Mouse (Mus musculus): ENCODE data around the gene Cutal. TPM values are rescaled to one million over a fixed set of nuclear protein-coding genes. Genes with fewer than 3 reads are reported as not detected.

Cutal gene
- polyA plus RNA-seq, 1 experiment from 2014 or later, result 3.4 TPM

- Histone ChIP-seq H3K9me3 (replicated peaks) (no peaks in the 10 kb centered on the region), H3K27ac (no peak overlapping the region), H3K4me2 (no peak overlapping the region), H3K4me3 (replicated peaks) (no peak overlapping the region), H3K9ac (no peak overlapping the region), H3K36me3 (no peaks in the 10 kb centered on the region), H3K27me3 (peaks cover 6% of the 10 kb centered on the region; the same call in 1 of the 2 replicates), H3K4me1 (replicated peaks) (no peaks in the 10 kb centered on the region)
- no peak for ATAC-seq (ENCODE audit: low read depth)
- DNase-seq, result no peak
- 11% methylated on average over 2 of the region's 2 CpGs for WGBS (ENCODE audit: insufficient replicate concordance)
Measured at GRCm38 (mm10) chr2:34922729-34923128, 48.5 kb downstream of the Cutal start.

GRCm38 (mm10) chr2:34927320-34927719 is 53.1 kb downstream of the Cutal start:
- Histone ChIP-seq H3K4me3 (replicated peaks) (no peak overlapping the region), H3K4me1 (replicated peaks) (no peaks in the 10 kb centered on the region), H3K27me3 (peaks cover 3% of the 10 kb centered on the region; the same call in 1 of the 2 replicates), H3K9ac (no peak overlapping the region), H3K27ac (no peak overlapping the region), H3K9me3 (replicated peaks) (no peaks in the 10 kb centered on the region), H3K4me2 (no peak overlapping the region), H3K36me3 (no peaks in the 10 kb centered on the region)
- 53% methylated on average over 5 of the region's 5 CpGs for WGBS (ENCODE audit: insufficient replicate concordance)
- DNase-seq (no peak), ATAC-seq (ENCODE audit: low read depth) (no peak)

- H3K4me3 ChIP-seq (replicated peaks), result no peak overlapping the region
- H3K36me3 ChIP-seq, result no peaks in the 10 kb centered on the region
- peaks cover 12% of the 10 kb centered on the region; the same call in 1 of the 2 replicates for H3K27me3 ChIP-seq
- no peaks in the 10 kb centered on the region; the same call in 1 of the 2 replicates for H3K4me1 ChIP-seq (replicated peaks)
- no peak overlapping the region for H3K9ac ChIP-seq
- no peak overlapping the region for H3K4me2 ChIP-seq
- no peaks in the 10 kb centered on the region for H3K9me3 ChIP-seq (replicated peaks)
- ATAC-seq (ENCODE audit: low read depth), result no peak
- DNase-seq, result no peak
- 27% methylated on average over 5 of the region's 5 CpGs for WGBS (ENCODE audit: insufficient replicate concordance)
- H3K27ac ChIP-seq, result no peak overlapping the region
Measured at GRCm38 (mm10) chr2:34937460-34937859, 63.3 kb downstream of the Cutal start.

GRCm38 (mm10) chr2:34938269-34939208 is 64.3 kb downstream of the Cutal start:
- Histone ChIP-seq H3K4me3 (replicated peaks) (no peak overlapping the region), H3K36me3 (no peaks in the 10 kb centered on the region), H3K27ac (no peak overlapping the region), H3K27me3 (peaks cover 12% of the 10 kb centered on the region; the same call in 1 of the 2 replicates), H3K9me3 (replicated peaks) (no peaks in the 10 kb centered on the region), H3K4me1 (replicated peaks) (no peaks in the 10 kb centered on the region; the same call in 1 of the 2 replicates), H3K4me2 (no peak overlapping the region), H3K9ac (no peak overlapping the region)
- DNase-seq, result no peak
- 23% methylated on average over 8 of the region's 8 CpGs for WGBS (ENCODE audit: insufficient replicate concordance)
- ATAC-seq (ENCODE audit: low read depth), result no peak

GRCm38 (mm10) chr2:34940246-34940645 is 66.0 kb downstream of the Cutal start:
- no peak overlapping the region for H3K9ac ChIP-seq
- H3K9me3 ChIP-seq (replicated peaks), result no peaks in the 10 kb centered on the region
- peaks cover 12% of the 10 kb centered on the region; the same call in 1 of the 2 replicates for H3K27me3 ChIP-seq
- ATAC-seq (ENCODE audit: low read depth) (no peak), DNase-seq (no peak)
- H3K36me3 ChIP-seq, result no peaks in the 10 kb centered on the region
- no peak overlapping the region for H3K4me3 ChIP-seq (replicated peaks)
- H3K27ac ChIP-seq, result no peak overlapping the region
- no peak overlapping the region for H3K4me2 ChIP-seq
- 60% methylated on average over 5 of the region's 5 CpGs for WGBS (ENCODE audit: insufficient replicate concordance)
- H3K4me1 ChIP-seq (replicated peaks), result peaks cover 7% of the 10 kb centered on the region; the same call in 1 of the 2 replicates

GRCm38 (mm10) chr2:34941061-34941675 is 67.0 kb downstream of the Cutal start:
- WGBS (ENCODE audit: insufficient replicate concordance), result 62% methylated on average over 11 of the region's 11 CpGs
- Histone ChIP-seq H3K4me3 (replicated peaks) (no peak overlapping the region), H3K27ac (no peak overlapping the region), H3K36me3 (no peaks in the 10 kb centered on the region), H3K4me2 (no peak overlapping the region), H3K9me3 (replicated peaks) (no peaks in the 10 kb centered on the region), H3K4me1 (replicated peaks) (peaks cover 7% of the 10 kb centered on the region; the same call in 1 of the 2 replicates), H3K9ac (no peak overlapping the region), H3K27me3 (peaks cover 12% of the 10 kb centered on the region; the same call in 1 of the 2 replicates)
- no peak for DNase-seq
- ATAC-seq (ENCODE audit: low read depth), result no peak

Other genes with a start within 250 kb of the Cutal start
- gene Gapvd1, start 119.2 kb upstream of the Cutal start, polyA plus RNA-seq (2015; fragmentation: Nextera tagmentation; extraction: Ambion mirVana), result 75.0 and 86.9 TPM in 2 replicates
- gene Hspa5, start 102.4 kb upstream of the Cutal start, polyA plus RNA-seq (2015; fragmentation: Nextera tagmentation; extraction: Ambion mirVana), result 533 and 680 TPM in 2 replicates
- gene Rabepk, start 74.5 kb upstream of the Cutal start, polyA plus RNA-seq (2015; fragmentation: Nextera tagmentation; extraction: Ambion mirVana), result 30.6 and 31.1 TPM in 2 replicates
- gene Fbxw2, start 48.1 kb upstream of the Cutal start, polyA plus RNA-seq (2015; fragmentation: Nextera tagmentation; extraction: Ambion mirVana), result 57.7 and 61.5 TPM in 2 replicates
- 0.08 TPM in 1 of 2 replicates, not detected in the other for gene Gm34653, start 41.4 kb upstream of the Cutal start, polyA plus RNA-seq (2015; fragmentation: Nextera tagmentation; extraction: Ambion mirVana)
- gene Psmd5, start 572 bp downstream of the Cutal start, polyA plus RNA-seq (2015; fragmentation: Nextera tagmentation; extraction: Ambion mirVana), result 93.6 and 106 TPM in 2 replicates
- 2.3 and 3.0 TPM in 2 replicates for gene Phf19, start 39.6 kb downstream of the Cutal start, polyA plus RNA-seq (2015; fragmentation: Nextera tagmentation; extraction: Ambion mirVana)
- 0.14 and 0.15 TPM in 2 replicates for gene Traf1, start 87.4 kb downstream of the Cutal start, polyA plus RNA-seq (2015; fragmentation: Nextera tagmentation; extraction: Ambion mirVana)
- 17.8 and 26.3 TPM in 2 replicates for gene Hc, start 187.0 kb downstream of the Cutal start, polyA plus RNA-seq (2015; fragmentation: Nextera tagmentation; extraction: Ambion mirVana)
- 9.9 and 13.4 TPM in 2 replicates for gene AI182371, start 227.1 kb downstream of the Cutal start, polyA plus RNA-seq (2015; fragmentation: Nextera tagmentation; extraction: Ambion mirVana)
- gene Cntrl, start 235.1 kb downstream of the Cutal start, polyA plus RNA-seq (2015; fragmentation: Nextera tagmentation; extraction: Ambion mirVana), result 9.8 and 10.0 TPM in 2 replicates

Data from liver, embryonic 13.5 days (tissue).